Mouse (Mus musculus) layer of hippocampus, adult 11-12 months (tissue): ENCODE results near the gene Ube2l6.
A peak's percentile ranks its signal among the peaks of the same experiment; 100 is the strongest.

Experiments
- DNase-seq: peaks from one replicate; pipeline ENCODE4 v3.0.0; 2022; ENCODE audit warnings: low spot score

The Ube2l6 gene

GRCm38 (mm10) chr2:84838993-84839980 is 40.7 kb downstream of the Ube2l6 start:
- DNase-seq: no peak

GRCm38 (mm10) chr2:84840016-84840747 is 41.6 kb downstream of the Ube2l6 start:
- DNase-seq: no peak

- DNase-seq: no peak
Measured at GRCm38 (mm10) chr2:84840748-84841563, 42.3 kb downstream of the Ube2l6 start.

- no peak for DNase-seq
Measured at GRCm38 (mm10) chr2:84841905-84842304, 43.3 kb downstream of the Ube2l6 start.

GRCm38 (mm10) chr2:84843654-84844053 is 45.0 kb downstream of the Ube2l6 start:
- DNase-seq: no peak

GRCm38 (mm10) chr2:84845226-84845625 is 46.6 kb downstream of the Ube2l6 start:
- DNase-seq: no peak

GRCm38 (mm10) chr2:84850407-84851129 is 51.9 kb downstream of the Ube2l6 start:
- no peak for DNase-seq

- DNase-seq: no peak
Measured at GRCm38 (mm10) chr2:84851130-84852040, 52.8 kb downstream of the Ube2l6 start.

- peak; percentile 62 for DNase-seq
Measured at GRCm38 (mm10) chr2:84855732-84856131, 57.1 kb downstream of the Ube2l6 start.

- no peak for DNase-seq
Measured at GRCm38 (mm10) chr2:84858551-84858950, 59.9 kb downstream of the Ube2l6 start.
